Mouse (Mus musculus) liver, embryonic 14.5 days (tissue): ENCODE measurements at regions not wholly inside any gene's neighbourhood (a gene's known extent, or its start where the extent isn't known, plus 50 kb on each side); places are given as distances from the start of the nearest gene placed in this dataset.

Source experiments
- CTCF ChIP-seq: IDR thresholded peaks from 2 replicates; pipeline ENCODE4 v1.5.1; 2016; ENCODE audit warnings: antibody characterized with exemption, low read depth, control low read depth
- EP300 ChIP-seq: IDR thresholded peaks from 2 replicates; pipeline ENCODE4 v1.6.1; 2016; ENCODE audit warnings: antibody characterized with exemption, low read depth

GRCm38 (mm10) chr4:55718438-55718837, 186.2 kb upstream of the Klf4 start:
- TF ChIP-seq CTCF: no peak
- TF ChIP-seq EP300: no peak
